Mouse (Mus musculus): ENCODE measurements at regions not wholly inside any gene's neighbourhood (a gene's known extent, or its start where the extent isn't known, plus 50 kb on each side); places are given as distances from the start of the nearest gene placed in this dataset.

GRCm38 (mm10) chr1:142605224-142605623 is 1035.2 kb upstream of the B3galt2 start:
- POLR2A ChIA-PET = no interaction called here
- CTCF ChIA-PET = no interaction called here
- in situ Hi-C loops (cut with MboI; ENCODE audit: low pct_unique_long_range_greater_than_20kb) = no loop called here
- no peaks in the 10 kb centered on the region for H3K27me3 ChIP-seq
- DNase-seq (ENCODE audit: low read depth, low spot score) = no peak
- no peak for TF ChIP-seq CTCF (IDR thresholded peaks at IDR 0.05)
- ATAC-seq = no peak

DNA sequence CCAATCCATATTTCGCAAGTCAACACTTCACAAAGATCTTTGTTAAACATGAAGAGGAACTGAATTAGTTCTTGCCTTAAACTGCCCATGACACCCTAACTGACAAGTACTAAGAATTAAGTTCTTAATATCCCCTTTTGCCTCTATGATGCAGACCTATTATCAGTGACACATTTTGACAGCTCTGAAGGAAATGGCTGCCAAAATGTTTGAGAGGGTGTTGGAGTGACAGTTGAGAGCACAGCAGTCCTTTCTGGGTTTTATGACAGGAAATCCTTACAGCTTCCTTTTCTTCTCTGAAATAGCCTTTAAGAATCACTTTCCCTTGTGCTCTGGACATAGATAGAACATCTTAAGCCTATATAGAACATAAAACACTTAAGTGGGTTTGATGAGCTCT is 1034.4 kb upstream of the B3galt2 start:
- DNase-seq (ENCODE audit: low read depth, low spot score) = no peak
- ChIA-PET CTCF (no interaction called here), POLR2A (no interaction called here)
- no peak for ATAC-seq
- in situ Hi-C loops (cut with MboI; ENCODE audit: low pct_unique_long_range_greater_than_20kb) = no loop called here
- TF ChIP-seq CTCF (IDR thresholded peaks at IDR 0.05) = no peak
- no peaks in the 10 kb centered on the region for H3K27me3 ChIP-seq

GRCm38 (mm10) chr1:142621464-142621863 is 1019.0 kb upstream of the B3galt2 start:
- ATAC-seq = no peak
- CTCF ChIA-PET = no interaction called here
- in situ Hi-C loops (cut with MboI; ENCODE audit: low pct_unique_long_range_greater_than_20kb) = no loop called here
- no peak for DNase-seq (ENCODE audit: low read depth, low spot score)
- POLR2A ChIA-PET = no interaction called here
- TF ChIP-seq CTCF (IDR thresholded peaks at IDR 0.05) = no peak
- H3K27me3 ChIP-seq = no peaks in the 10 kb centered on the region

- no peaks in the 10 kb centered on the region for H3K27me3 ChIP-seq
- ChIA-PET CTCF (no interaction called here), POLR2A (no interaction called here)
- TF ChIP-seq CTCF (IDR thresholded peaks at IDR 0.05) = no peak
- DNase-seq (ENCODE audit: low read depth, low spot score) (peak; percentile 27), ATAC-seq (peak; percentile 76)
- in situ Hi-C loops (cut with MboI; ENCODE audit: low pct_unique_long_range_greater_than_20kb) = no loop called here
Measured at GRCm38 (mm10) chr1:142624303-142624702, 1016.2 kb upstream of the B3galt2 start.

DNA sequence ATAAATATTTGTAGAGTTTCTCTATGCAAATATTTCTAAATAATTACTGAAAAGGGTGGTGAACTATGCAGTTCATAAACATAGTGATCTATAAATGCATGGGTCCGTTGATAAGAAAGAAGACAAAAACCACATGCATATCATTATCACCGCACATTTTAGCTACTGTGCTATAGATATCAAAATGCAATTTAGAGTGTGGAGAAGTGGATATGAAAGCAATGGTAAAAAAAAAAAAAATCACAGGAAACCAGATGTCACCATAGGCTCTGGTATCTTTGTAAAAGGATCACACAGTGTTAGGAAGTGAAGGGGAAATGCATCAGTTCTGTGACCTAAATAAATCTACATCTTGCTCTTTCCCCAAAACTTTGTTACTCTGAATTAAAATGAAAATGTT is 985.2 kb upstream of the B3galt2 start:
- no peaks in the 10 kb centered on the region for H3K27me3 ChIP-seq
- TF ChIP-seq CTCF (IDR thresholded peaks at IDR 0.05) = no peak
- DNase-seq (ENCODE audit: low read depth, low spot score) (no peak), ATAC-seq (no peak)
- in situ Hi-C loops (cut with MboI; ENCODE audit: low pct_unique_long_range_greater_than_20kb) = no loop called here
- ChIA-PET POLR2A (no interaction called here), CTCF (no interaction called here)

- H3K27me3 ChIP-seq = no peaks in the 10 kb centered on the region
- DNase-seq (ENCODE audit: low read depth, low spot score) (no peak), ATAC-seq (peak; percentile 57)
- TF ChIP-seq CTCF (IDR thresholded peaks at IDR 0.05) = no peak
- in situ Hi-C loops (cut with MboI; ENCODE audit: low pct_unique_long_range_greater_than_20kb) = no loop called here
- CTCF ChIA-PET = no interaction called here
- POLR2A ChIA-PET = no interaction called here
Measured at GRCm38 (mm10) chr1:142665262-142665661, 975.2 kb upstream of the B3galt2 start.

- DNase-seq (ENCODE audit: low read depth, low spot score) (no peak), ATAC-seq (no peak)
- in situ Hi-C loops (cut with MboI; ENCODE audit: low pct_unique_long_range_greater_than_20kb) = no loop called here
- POLR2A ChIA-PET = no interaction called here
- TF ChIP-seq CTCF (IDR thresholded peaks at IDR 0.05) = no peak
- H3K27me3 ChIP-seq = no peaks in the 10 kb centered on the region
- CTCF ChIA-PET = interaction anchor here (1.4 kb wide), 1 partner anchor 10 kb away, joined by 3 read pairs; no protein-coding TSS in a partner anchor
Measured at GRCm38 (mm10) chr1:142679917-142680316, 960.5 kb upstream of the B3galt2 start.

DNA sequence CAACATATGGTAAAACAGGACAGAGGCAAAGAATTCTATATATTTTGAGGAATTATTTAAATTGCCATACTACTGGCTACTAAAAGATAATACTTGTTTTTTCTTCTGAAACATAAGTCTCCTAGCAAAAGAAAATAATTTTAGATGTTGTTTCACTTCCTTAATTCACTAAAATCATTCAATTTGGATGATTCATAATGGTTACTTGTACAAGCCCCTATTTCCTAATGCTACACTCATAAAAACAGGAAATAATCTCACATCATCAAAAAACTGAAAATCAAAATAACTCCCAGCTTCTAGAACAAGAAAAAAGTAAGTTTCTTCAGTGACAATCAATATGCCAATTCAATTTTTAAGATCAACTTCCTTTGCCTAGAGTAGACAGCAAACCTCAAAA is 951.6 kb upstream of the B3galt2 start:
- no peak for DNase-seq (ENCODE audit: low read depth, low spot score)
- no peaks in the 10 kb centered on the region for H3K27me3 ChIP-seq
- in situ Hi-C loops (cut with MboI; ENCODE audit: low pct_unique_long_range_greater_than_20kb) = no loop called here
- ChIA-PET POLR2A (no interaction called here), CTCF (no interaction called here)
- ATAC-seq = no peak
- no peak for TF ChIP-seq CTCF (IDR thresholded peaks at IDR 0.05)

DNA sequence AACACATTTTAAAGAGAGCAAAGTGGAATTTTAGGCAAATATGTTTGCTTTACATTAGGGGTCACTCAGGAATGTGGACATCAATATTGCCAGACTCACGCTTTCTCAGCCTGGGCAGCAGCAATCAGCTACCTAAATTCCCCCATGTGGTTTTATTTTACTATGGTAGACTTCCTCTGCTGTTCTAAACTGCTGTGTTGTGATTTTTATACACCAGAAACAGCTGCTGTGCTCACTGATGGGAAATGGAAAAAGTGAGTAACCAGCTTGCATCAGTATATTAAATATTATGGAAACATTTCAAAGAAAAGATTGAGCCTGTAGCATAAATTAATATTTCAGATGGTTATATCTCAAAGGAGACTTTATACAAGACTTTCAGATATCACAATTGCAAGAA is 945.3 kb upstream of the B3galt2 start:
- no peak for ATAC-seq
- no peak for TF ChIP-seq CTCF (IDR thresholded peaks at IDR 0.05)
- in situ Hi-C loops (cut with MboI; ENCODE audit: low pct_unique_long_range_greater_than_20kb) = no loop called here
- POLR2A ChIA-PET = interaction anchor here (0.7 kb wide), 1 partner anchor 179 kb away, joined by 3 read pairs; no protein-coding TSS in a partner anchor
- CTCF ChIA-PET = no interaction called here
- H3K27me3 ChIP-seq = no peaks in the 10 kb centered on the region
- no peak for DNase-seq (ENCODE audit: low read depth, low spot score)

GRCm38 (mm10) chr1:142708263-142708662 is 932.2 kb upstream of the B3galt2 start:
- ChIA-PET POLR2A (no interaction called here), CTCF (no interaction called here)
- H3K27me3 ChIP-seq = no peaks in the 10 kb centered on the region
- DNase-seq (ENCODE audit: low read depth, low spot score) (no peak), ATAC-seq (no peak)
- in situ Hi-C loops (cut with MboI; ENCODE audit: low pct_unique_long_range_greater_than_20kb) = no loop called here
- no peak for TF ChIP-seq CTCF (IDR thresholded peaks at IDR 0.05)

GRCm38 (mm10) chr1:142730259-142730658 is 910.2 kb upstream of the B3galt2 start:
- ATAC-seq = peak; percentile 69
- CTCF ChIA-PET = no interaction called here
- DNase-seq (ENCODE audit: low read depth, low spot score) = no peak
- in situ Hi-C loops (cut with MboI; ENCODE audit: low pct_unique_long_range_greater_than_20kb) = no loop called here
- POLR2A ChIA-PET = no interaction called here
- H3K27me3 ChIP-seq = no peaks in the 10 kb centered on the region
- TF ChIP-seq CTCF (IDR thresholded peaks at IDR 0.05) = no peak

DNA sequence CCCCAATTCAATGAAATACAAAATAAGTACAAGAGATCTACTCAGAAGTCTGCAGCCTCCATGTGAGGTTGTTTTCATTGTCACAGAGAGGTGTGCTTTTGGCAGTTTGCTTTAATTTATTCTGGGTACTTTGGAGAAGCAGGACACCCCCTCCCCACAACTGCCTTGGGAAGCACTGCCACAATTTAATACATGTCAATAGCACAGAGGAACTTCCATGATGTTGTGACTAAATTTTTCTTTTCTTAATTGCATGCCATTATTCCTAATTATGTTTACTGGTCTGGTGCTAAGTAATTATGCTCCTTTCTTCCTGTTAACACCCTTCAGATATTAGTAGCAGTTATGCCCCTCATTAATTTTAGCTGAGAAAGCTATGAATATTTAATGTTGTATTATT is 906.4 kb upstream of the B3galt2 start:
- no peaks in the 10 kb centered on the region for H3K27me3 ChIP-seq
- no peak for TF ChIP-seq CTCF (IDR thresholded peaks at IDR 0.05)
- ChIA-PET CTCF (no interaction called here), POLR2A (no interaction called here)
- in situ Hi-C loops (cut with MboI; ENCODE audit: low pct_unique_long_range_greater_than_20kb) = no loop called here
- DNase-seq (ENCODE audit: low read depth, low spot score) = no peak
- no peak for ATAC-seq

Data from Patski (cell line).